Mouse (Mus musculus) hindbrain, embryonic 16.5 days (tissue): ENCODE results near the gene Rcan3. TPM values are rescaled to one million over a fixed set of nuclear protein-coding genes. Genes with fewer than 3 reads are reported as not detected.

Source experiments
- ATAC-seq: fragments of 200-750 bp; cut with Nextera tagmentation; 2 replicates; pipeline ENCODE4 v1.8.0; 2017; ENCODE audit warnings: moderate TSS enrichment, moderate library complexity
- H3K27ac ChIP-seq: fragments of 300-500 bp; sonication (generic); 2 replicates; pipeline ENCODE4 v1.5.1; 2014; ENCODE audit warnings: low read depth, mild to moderate bottlenecking, control low read depth, low read length, moderate library complexity
- H3K27me3 ChIP-seq: fragments of 300-500 bp; sonication (generic); replicated peaks from 2 replicates; pipeline ENCODE4 v1.6.1; 2014; ENCODE audit warnings: low read length; ENCODE audit not compliant: control insufficient read depth, insufficient read depth
- H3K36me3 ChIP-seq: fragments of 300-500 bp; sonication (generic); 2 replicates; pipeline ENCODE4 v1.6.1; 2014; ENCODE audit warnings: mild to moderate bottlenecking, low read length, moderate library complexity, mixed read lengths; ENCODE audit not compliant: control insufficient read depth, insufficient read depth
- H3K4me1 ChIP-seq: fragments of 300-500 bp; sonication (generic); 2 replicates; pipeline ENCODE4 v1.6.1; 2014; ENCODE audit warnings: low read depth, low read length; ENCODE audit not compliant: control insufficient read depth, insufficient read depth
- H3K4me2 ChIP-seq: fragments of 300-500 bp; sonication (generic); 2 replicates; pipeline ENCODE4 v1.6.1; 2014; ENCODE audit warnings: mild to moderate bottlenecking, low read length, control low read depth, moderate library complexity
- H3K4me3 ChIP-seq: fragments of 300-500 bp; sonication (generic); 2 replicates; pipeline ENCODE4 v1.5.1; 2014; ENCODE audit warnings: mild to moderate bottlenecking, low read length, control low read depth, moderate library complexity
- H3K9ac ChIP-seq: fragments of 300-500 bp; sonication (generic); 2 replicates; pipeline ENCODE4 v1.6.1; 2014; ENCODE audit warnings: low read depth, mild to moderate bottlenecking, control low read depth, low read length, moderate library complexity
- H3K9me3 ChIP-seq: fragments of 300-500 bp; sonication (generic); 2 replicates; pipeline ENCODE4 v1.6.1; 2014; ENCODE audit warnings: mild to moderate bottlenecking, low read length, moderate library complexity; ENCODE audit not compliant: control insufficient read depth
- WGBS: fragments of 180-500 bp; shearing (Covaris S2); extraction: QIAGEN DNeasy Blood & Tissue Kit; methylation state at CpG from one replicate; pipeline ENCODE4 v1.1.7; 2014; 5-methylcytosine and 5-hydroxymethylcytosine counted together
- polyA plus RNA-seq: library from polyadenylated mRNA; unstranded; fragments of >200 nt; fragmentation: Nextera tagmentation; extraction: Ambion mirVana; gene quantifications from 2 replicates; pipeline ENCODE4 v1.2.1, GENCODE M21; 2015

Rcan3 gene
- polyA plus RNA-seq, 1 experiment from 2014 or later: 52.8 TPM

GRCm38 (mm10) chr4:135401881-135402280, 31.8 kb downstream of the Rcan3 start:
- WGBS: 32% methylated on average over 7 of the region's 7 CpGs
- no peaks in the 10 kb centered on the region for H3K36me3 ChIP-seq
- no peaks in the 10 kb centered on the region for H3K9me3 ChIP-seq
- H3K4me2 ChIP-seq: no peak overlapping the region
- peaks cover 9% of the 10 kb centered on the region for H3K27me3 ChIP-seq
- no peak overlapping the region for H3K27ac ChIP-seq
- no peak overlapping the region for H3K9ac ChIP-seq
- peaks cover 8% of the 10 kb centered on the region for H3K4me1 ChIP-seq
- ATAC-seq: no peak
- H3K4me3 ChIP-seq: no peak overlapping the region

- peak within 1 kb of the TSS; percentile 35 for H3K4me3 ChIP-seq
- no peaks in the 10 kb centered on the region for H3K9me3 ChIP-seq
- H3K27ac ChIP-seq: no peak within 1 kb of the TSS
- peaks cover 8% of the 10 kb centered on the region for H3K4me1 ChIP-seq
- H3K27me3 ChIP-seq: peaks cover 18% of the 10 kb centered on the region
- peak within 1 kb of the TSS; percentile 43 for H3K9ac ChIP-seq
- ATAC-seq: no peak
- under 1% methylated on average over 28 of the region's 29 CpGs for WGBS
- H3K4me2 ChIP-seq: peak within 1 kb of the TSS; percentile 63
- no peaks in the 10 kb centered on the region for H3K36me3 ChIP-seq
Observed at GRCm38 (mm10) chr4:135397991-135398390, 35.7 kb downstream of the Rcan3 start, which contains the start of gene Ncmap. Gene Ncmap, minus strand, starts transcription at chr4:135398227.

GRCm38 (mm10) chr4:135397551-135397950, 36.1 kb downstream of the Rcan3 start:
- peak overlapping the region; percentile 35 for H3K4me3 ChIP-seq
- H3K27me3 ChIP-seq: peaks cover 18% of the 10 kb centered on the region
- H3K36me3 ChIP-seq: no peaks in the 10 kb centered on the region
- peaks cover 8% of the 10 kb centered on the region for H3K4me1 ChIP-seq
- H3K9ac ChIP-seq: peak overlapping the region; percentile 43
- no peak overlapping the region for H3K27ac ChIP-seq
- H3K9me3 ChIP-seq: no peaks in the 10 kb centered on the region
- 7% methylated on average over 16 of the region's 16 CpGs for WGBS
- ATAC-seq: no peak
- H3K4me2 ChIP-seq: peak overlapping the region; percentile 63

GRCm38 (mm10) chr4:135396303-135396702, 37.4 kb downstream of the Rcan3 start:
- no peak for ATAC-seq
- Histone ChIP-seq H3K9me3 (no peaks in the 10 kb centered on the region), H3K27ac (no peak overlapping the region), H3K4me2 (no peak overlapping the region), H3K27me3 (peaks cover 18% of the 10 kb centered on the region), H3K9ac (no peak overlapping the region), H3K4me3 (no peak overlapping the region), H3K4me1 (peaks cover 8% of the 10 kb centered on the region), H3K36me3 (no peaks in the 10 kb centered on the region)
- WGBS: 90% methylated on average over 5 of the region's 5 CpGs

GRCm38 (mm10) chr4:135395375-135395774, 38.3 kb downstream of the Rcan3 start:
- no peak for ATAC-seq
- Histone ChIP-seq H3K4me1 (peaks cover 8% of the 10 kb centered on the region), H3K4me2 (no peak overlapping the region), H3K36me3 (no peaks in the 10 kb centered on the region), H3K4me3 (no peak overlapping the region), H3K27ac (no peak overlapping the region), H3K9ac (no peak overlapping the region), H3K9me3 (no peaks in the 10 kb centered on the region), H3K27me3 (peaks cover 18% of the 10 kb centered on the region)
- WGBS: 90% methylated on average over 4 of the region's 4 CpGs

- no peak overlapping the region for H3K9ac ChIP-seq
- H3K4me3 ChIP-seq: no peak overlapping the region
- H3K27me3 ChIP-seq: peaks cover 17% of the 10 kb centered on the region
- 89% methylated on average over 7 of the region's 7 CpGs for WGBS
- no peaks in the 10 kb centered on the region for H3K9me3 ChIP-seq
- H3K36me3 ChIP-seq: no peaks in the 10 kb centered on the region
- peaks cover 8% of the 10 kb centered on the region for H3K4me1 ChIP-seq
- no peak overlapping the region for H3K4me2 ChIP-seq
- no peak for ATAC-seq
- no peak overlapping the region for H3K27ac ChIP-seq
Observed at GRCm38 (mm10) chr4:135394666-135395065, 39.0 kb downstream of the Rcan3 start.

- Histone ChIP-seq H3K4me2 (no peak overlapping the region), H3K9me3 (no peaks in the 10 kb centered on the region), H3K4me3 (no peak overlapping the region), H3K27me3 (peaks cover 10% of the 10 kb centered on the region), H3K36me3 (no peaks in the 10 kb centered on the region), H3K9ac (no peak overlapping the region), H3K4me1 (peaks cover 8% of the 10 kb centered on the region), H3K27ac (no peak overlapping the region)
- no peak for ATAC-seq
- 79% methylated on average over 6 of the region's 6 CpGs for WGBS
Observed at GRCm38 (mm10) chr4:135393381-135393780, 40.3 kb downstream of the Rcan3 start.

GRCm38 (mm10) chr4:135392801-135393200, 40.9 kb downstream of the Rcan3 start:
- Histone ChIP-seq H3K4me3 (no peak overlapping the region), H3K27me3 (peaks cover 10% of the 10 kb centered on the region), H3K27ac (no peak overlapping the region), H3K9me3 (no peaks in the 10 kb centered on the region), H3K36me3 (no peaks in the 10 kb centered on the region), H3K4me2 (no peak overlapping the region), H3K4me1 (peaks cover 3% of the 10 kb centered on the region), H3K9ac (no peak overlapping the region)
- 80% methylated on average over 3 of the region's 3 CpGs for WGBS
- no peak for ATAC-seq

GRCm38 (mm10) chr4:135391014-135391413, 42.6 kb downstream of the Rcan3 start:
- H3K4me2 ChIP-seq: no peak overlapping the region
- no peak overlapping the region for H3K4me3 ChIP-seq
- 69% methylated on average over 6 of the region's 6 CpGs for WGBS
- H3K9ac ChIP-seq: no peak overlapping the region
- no peak for ATAC-seq
- no peak overlapping the region for H3K27ac ChIP-seq
- H3K9me3 ChIP-seq: no peaks in the 10 kb centered on the region
- H3K36me3 ChIP-seq: no peaks in the 10 kb centered on the region
- H3K27me3 ChIP-seq: 0 out of 2 replicates have a peak, but pooled peaks cover 3% of the 10 kb centered on the region
- no peaks in the 10 kb centered on the region for H3K4me1 ChIP-seq

- Histone ChIP-seq H3K27me3 (no peaks in the 10 kb centered on the region), H3K27ac (no peak overlapping the region), H3K9me3 (no peaks in the 10 kb centered on the region), H3K4me3 (no peak overlapping the region), H3K9ac (peak overlapping the region; percentile 13; the same call in 1 of the 2 replicates), H3K36me3 (no peaks in the 10 kb centered on the region), H3K4me2 (no peak overlapping the region), H3K4me1 (no peaks in the 10 kb centered on the region)
- ATAC-seq: 0 out of 2 replicates have a peak, but pooled peaks have one; percentile 20
- 45% methylated on average over 10 of the region's 10 CpGs for WGBS
Observed at GRCm38 (mm10) chr4:135385614-135386013, 48.0 kb downstream of the Rcan3 start.
